Mouse (Mus musculus): ENCODE results near the gene Emg1.

The Emg1 gene

GRCm38 (mm10) chr6:124678769-124679168, 33.2 kb downstream of the Emg1 start:
- DNase-seq: no peak

- no peak for DNase-seq
These were observed 35.8 kb downstream of the Emg1 start for GRCm38 (mm10) chr6:124676171-124676570.

- no peak for DNase-seq
These were observed 37.4 kb downstream of the Emg1 start for GRCm38 (mm10) chr6:124674591-124674990.

GRCm38 (mm10) chr6:124673619-124674018, 38.4 kb downstream of the Emg1 start:
- no peak for DNase-seq

- no peak for DNase-seq
These were observed 39.9 kb downstream of the Emg1 start for GRCm38 (mm10) chr6:124672100-124672499.

- no peak for DNase-seq
These were observed 41.6 kb downstream of the Emg1 start for GRCm38 (mm10) chr6:124670281-124670900.

- DNase-seq: no peak
These were observed 42.6 kb downstream of the Emg1 start for GRCm38 (mm10) chr6:124669234-124669859.

- DNase-seq: peak; percentile 20 to 23
These were observed 47.0 kb downstream of the Emg1 start for GRCm38 (mm10) chr6:124665011-124665410.

- DNase-seq: no peak
These were observed 47.7 kb downstream of the Emg1 start for GRCm38 (mm10) chr6:124664256-124664655.

GRCm38 (mm10) chr6:124663424-124663795, 48.6 kb downstream of the Emg1 start:
- no peak for DNase-seq

GRCm38 (mm10) chr6:124662477-124663423, 49.2 kb downstream of the Emg1 start, which contains the start of gene Lpcat3:
TSS of gene Lpcat3 (plus strand) at chr6:124663027.
- peak; percentile 100 for DNase-seq

- DNase-seq: no peak
These were observed 50.0 kb downstream of the Emg1 start for GRCm38 (mm10) chr6:124661995-124662394.

- DNase-seq: no peak
These were observed 50.7 kb downstream of the Emg1 start for GRCm38 (mm10) chr6:124661156-124661806.

- no peak for DNase-seq
These were observed 53.9 kb downstream of the Emg1 start for GRCm38 (mm10) chr6:124658067-124658466.

GRCm38 (mm10) chr6:124655893-124656292, 56.1 kb downstream of the Emg1 start:
- DNase-seq: no peak
